Mouse (Mus musculus) ovary, postnatal 36 days (tissue): ENCODE data around the gene Fam83g.

Experiments used
- DNase-seq: peaks from one replicate; pipeline ENCODE4 v3.0.0; 2022; ENCODE audit warnings: low spot score, mixed read lengths

Gene Fam83g

DNA sequence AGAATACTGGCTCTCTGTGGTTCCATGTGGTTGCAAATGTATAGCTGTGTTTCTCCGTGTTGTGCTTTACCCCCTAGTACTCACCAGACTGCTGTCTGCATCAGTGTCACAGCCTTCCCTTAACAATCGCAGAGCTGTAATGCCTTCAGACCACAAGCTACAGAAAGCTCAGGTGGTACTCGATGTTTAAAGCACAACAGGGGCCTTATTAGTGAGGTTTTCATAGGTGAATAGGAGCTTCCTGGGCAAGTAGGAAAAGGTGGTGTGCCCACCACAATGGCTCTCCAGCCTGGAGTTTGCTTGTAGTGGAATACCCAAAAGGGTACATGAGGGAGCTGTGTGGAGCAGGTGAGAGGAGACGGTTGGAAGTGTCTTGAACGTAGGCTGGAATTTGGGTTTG lies 31.7 kb upstream of the Fam83g start:
- DNase-seq, result no peak

- DNase-seq, result no peak
These were observed 31.0 kb upstream of the Fam83g start, which contains the start of gene Grap for GRCm38 (mm10) chr11:61652686-61653447. Gene Grap, plus strand, starts transcription at chr11:61653265.

GRCm38 (mm10) chr11:61653568-61653967 lies 30.3 kb upstream of the Fam83g start:
- DNase-seq, result no peak

GRCm38 (mm10) chr11:61654786-61655311 lies 29.0 kb upstream of the Fam83g start:
- no peak for DNase-seq

DNA sequence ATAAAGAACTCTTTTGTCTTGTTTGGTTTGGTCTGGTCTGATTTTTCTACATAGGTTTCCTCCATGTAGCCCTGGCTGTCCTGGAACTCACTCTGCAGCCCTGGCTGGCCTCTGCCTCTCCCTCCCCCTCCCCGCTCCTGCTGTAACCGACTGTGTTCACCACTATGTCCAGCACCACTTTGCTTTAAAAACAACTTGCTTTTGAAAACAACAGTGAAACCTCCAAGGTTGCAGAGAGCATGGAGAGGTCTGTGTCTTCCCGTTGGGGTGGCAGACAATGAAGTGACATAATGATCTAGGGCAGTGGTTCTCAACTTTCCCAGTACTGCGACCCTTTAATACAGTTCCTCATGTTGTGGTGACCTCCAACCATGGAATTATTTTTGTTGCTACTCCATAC lies 28.2 kb upstream of the Fam83g start:
- no peak for DNase-seq

- DNase-seq, result no peak
These were observed 27.6 kb upstream of the Fam83g start for GRCm38 (mm10) chr11:61656148-61656850.

DNA sequence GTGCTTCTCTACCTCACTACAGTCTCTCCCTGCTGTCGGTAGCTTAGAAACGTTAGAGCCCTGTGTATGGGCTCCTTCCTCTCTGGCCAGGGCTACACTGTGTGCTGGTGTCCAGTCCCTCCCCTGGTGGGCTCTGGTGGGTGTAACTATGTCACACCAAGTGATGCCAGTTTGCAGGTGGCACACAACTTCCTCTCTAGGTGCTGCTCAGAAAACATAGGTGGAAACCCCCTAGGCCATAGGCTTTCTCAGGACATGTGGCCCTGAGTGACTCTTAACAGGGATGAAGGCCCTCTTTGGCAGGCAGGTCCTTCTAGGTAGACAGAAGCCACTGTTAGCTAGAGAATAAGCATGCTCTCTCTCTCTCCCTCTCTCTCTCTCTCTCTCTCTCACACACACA lies 26.5 kb upstream of the Fam83g start:
- no peak for DNase-seq

GRCm38 (mm10) chr11:61658360-61658922 lies 25.4 kb upstream of the Fam83g start:
- no peak for DNase-seq

- no peak for DNase-seq
These were observed 24.7 kb upstream of the Fam83g start for GRCm38 (mm10) chr11:61659011-61659858.

DNA sequence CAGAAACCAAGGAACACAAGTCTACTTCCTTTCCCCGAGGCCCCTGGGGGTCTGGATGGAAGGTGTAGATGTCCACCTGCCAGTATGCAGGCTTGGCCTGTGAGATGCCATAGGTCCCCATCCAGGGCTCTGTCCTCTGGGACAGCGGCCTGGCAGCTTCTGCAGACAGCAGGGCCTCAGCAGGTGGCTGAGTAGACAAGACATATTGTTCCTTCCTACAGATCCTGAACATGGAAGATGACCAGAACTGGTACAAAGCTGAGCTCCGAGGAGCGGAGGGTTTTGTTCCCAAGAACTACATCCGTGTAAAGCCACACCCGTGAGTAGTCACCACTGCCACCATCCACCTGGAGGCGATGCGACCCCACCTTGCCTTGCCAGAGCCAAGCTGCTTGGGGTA lies 23.9 kb upstream of the Fam83g start:
- DNase-seq, result no peak

- DNase-seq, result no peak
These were observed 23.0 kb upstream of the Fam83g start for GRCm38 (mm10) chr11:61660806-61661392.

DNA sequence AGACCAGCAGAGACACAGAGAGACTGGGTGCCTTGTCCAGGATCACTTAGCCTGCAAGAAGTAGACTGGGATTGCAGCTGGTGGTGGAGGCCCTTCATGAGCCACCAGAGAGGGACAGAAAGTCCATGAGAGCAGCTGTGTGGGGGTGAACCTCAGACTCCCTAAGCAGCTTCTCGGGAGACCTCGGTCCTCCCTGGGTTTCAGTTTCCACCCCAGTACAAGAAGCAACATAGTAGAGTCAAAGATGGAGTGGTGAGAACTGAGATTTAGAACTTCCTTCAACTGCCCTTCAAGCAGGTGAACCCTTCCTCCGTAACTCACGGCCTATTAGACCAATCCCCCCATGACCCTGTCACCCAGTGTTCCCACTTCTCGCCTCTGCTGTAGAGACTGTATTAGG lies 21.7 kb upstream of the Fam83g start:
- no peak for DNase-seq

GRCm38 (mm10) chr11:61665401-61665800 lies 18.5 kb upstream of the Fam83g start:
- peak; percentile 35 for DNase-seq

DNA sequence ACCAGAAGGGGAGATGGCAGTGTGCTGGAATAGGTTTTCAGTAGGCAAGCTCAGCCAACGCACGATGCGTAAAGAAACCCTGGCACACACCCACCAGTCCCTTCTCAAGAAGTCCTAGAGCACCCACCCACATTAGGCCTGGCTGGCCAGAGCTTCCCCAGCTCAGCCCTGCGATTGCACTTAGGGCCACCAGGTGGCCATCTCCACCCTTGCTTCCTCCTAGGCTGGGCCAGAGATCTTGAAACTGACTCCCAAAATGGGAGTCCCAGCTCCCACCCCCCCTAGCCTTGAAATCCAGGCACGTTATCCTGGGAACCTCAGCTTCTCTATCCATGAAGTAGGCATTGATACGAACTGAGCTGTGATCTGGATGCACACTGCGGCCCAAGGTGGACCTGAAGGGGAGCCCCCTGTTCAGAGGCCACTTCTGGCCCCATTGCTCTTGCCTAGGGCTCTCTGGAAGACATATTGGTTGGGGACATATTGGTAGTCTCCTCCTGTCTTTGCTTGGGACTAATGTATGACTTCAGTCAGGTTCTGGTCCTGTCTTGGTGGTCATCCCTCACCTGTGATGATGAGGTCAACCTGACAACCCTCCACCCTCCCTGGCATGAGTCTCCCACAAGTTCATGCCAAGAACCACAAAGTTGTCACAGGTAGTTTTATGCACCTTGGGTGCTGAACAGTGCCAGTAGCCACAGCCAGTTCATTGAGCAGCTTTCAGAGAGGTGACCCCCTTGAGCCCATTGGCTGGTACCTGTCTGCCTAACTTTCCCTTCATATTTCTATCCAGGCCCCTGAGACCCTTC lies 17.7 kb upstream of the Fam83g start:
- DNase-seq, result peak; percentile 64

- no peak for DNase-seq
These were observed 16.6 kb upstream of the Fam83g start for GRCm38 (mm10) chr11:61667248-61667647.

- no peak for DNase-seq
These were observed 16.1 kb upstream of the Fam83g start for GRCm38 (mm10) chr11:61667782-61668181.

DNA sequence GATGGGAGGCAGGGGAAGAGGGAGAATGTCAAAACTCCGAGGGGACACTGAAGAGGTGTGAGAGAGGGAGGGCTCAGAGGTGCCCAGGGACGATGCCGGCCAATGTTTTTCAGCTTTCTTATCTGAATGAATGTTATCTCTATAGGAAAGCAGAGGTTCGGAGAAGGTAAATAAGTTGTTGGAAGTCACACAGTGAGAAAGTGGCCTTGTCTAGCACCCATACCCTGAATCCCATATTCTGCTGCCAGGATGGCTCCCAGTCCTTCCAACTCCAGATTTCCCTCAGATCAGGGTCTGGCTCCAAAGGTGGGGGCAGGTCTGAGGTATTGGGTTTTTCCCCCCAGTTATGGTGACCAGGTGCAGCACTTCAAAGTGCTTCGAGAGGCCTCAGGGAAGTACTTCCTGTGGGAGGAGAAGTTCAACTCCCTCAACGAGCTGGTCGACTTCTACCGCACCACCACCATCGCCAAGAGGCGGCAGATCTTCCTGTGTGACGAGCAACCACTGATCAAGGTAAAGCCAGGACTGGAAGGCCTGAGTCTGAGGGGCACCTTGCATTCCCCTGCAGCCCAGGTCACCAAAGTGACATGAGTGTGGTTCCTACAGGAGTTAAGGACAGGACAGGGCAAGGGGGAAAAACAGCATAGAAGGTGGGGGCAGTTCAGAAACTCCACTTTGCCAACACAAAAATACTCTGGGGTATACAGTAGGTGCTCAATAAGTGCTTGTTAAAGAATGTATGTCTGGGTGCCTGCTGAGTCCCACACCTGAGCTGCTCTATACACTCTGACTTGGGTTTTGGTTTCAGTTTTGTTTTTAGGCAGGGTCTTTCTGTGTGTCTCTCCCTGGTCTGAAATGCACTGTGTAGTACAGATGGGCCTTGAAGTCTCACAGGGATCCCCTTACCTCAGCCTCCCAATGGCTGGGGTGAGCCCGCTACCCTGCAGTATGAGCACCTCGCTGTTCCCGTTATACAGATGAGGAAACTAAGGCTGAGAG lies 14.1 kb upstream of the Fam83g start:
- DNase-seq, result no peak

DNA sequence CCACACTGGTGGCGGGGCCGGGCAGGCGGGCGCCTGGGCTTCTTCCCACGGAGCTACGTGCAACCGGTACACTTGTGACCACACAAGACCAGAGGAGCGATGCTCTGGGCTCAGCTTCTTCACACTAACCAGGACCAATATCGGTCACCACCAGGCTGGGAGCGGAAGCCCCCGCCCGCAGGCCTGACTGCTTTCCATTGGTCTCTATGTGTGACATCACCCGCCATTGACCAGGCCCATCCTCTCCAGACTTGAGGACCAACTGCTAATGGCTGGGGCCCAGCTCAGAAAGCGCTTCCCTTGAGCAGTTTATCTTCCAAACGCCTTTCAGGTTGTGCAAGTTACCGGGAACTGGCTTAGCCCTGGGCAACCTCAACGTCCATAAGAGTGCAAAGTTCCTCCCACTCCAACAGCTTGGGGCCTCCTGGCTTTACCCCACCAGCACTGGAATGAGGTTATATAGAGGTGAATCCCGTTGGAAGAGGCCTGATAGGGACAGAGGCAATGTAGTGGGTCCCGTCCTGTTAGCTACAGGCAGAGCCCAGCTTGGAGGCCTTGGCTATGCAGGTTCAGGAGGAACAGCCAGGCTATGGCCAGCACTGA lies 12.0 kb upstream of the Fam83g start:
- DNase-seq, result no peak

DNA sequence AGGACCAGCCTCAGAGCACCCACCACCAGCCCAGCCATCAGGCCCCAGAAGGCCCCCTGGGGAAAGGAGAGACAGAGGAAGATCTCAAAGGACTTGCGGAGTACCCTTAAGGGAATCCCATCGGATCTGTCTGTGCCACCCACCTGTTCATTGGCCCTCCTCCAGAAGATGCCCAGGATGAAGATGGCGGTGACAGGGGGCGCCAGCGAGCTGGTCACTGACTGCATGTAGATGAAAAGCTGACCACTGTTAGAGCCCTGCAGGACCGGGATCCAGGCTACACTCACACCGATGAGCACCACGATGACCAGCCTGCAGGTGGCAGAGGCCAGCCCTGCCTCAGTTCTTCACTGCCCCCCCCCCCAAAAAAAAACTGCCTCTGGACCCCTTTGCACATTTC lies 10.2 kb upstream of the Fam83g start:
- DNase-seq, result peak; percentile 43
